Mouse (Mus musculus) limb, embryonic 13.5 days (tissue): ENCODE results near the gene Hpse. TPM values are rescaled to one million over a fixed set of nuclear protein-coding genes. Genes with fewer than 3 reads are reported as not detected.

ENCODE experiments used
- ATAC-seq: fragments of 200-750 bp; cut with Nextera tagmentation; 2 replicates; pipeline ENCODE4 v1.8.0; 2017; ENCODE audit warnings: low read depth, moderate number of reproducible peaks, moderate TSS enrichment; ENCODE audit not compliant: low FRiP score
- H3K27ac ChIP-seq: fragments of 300-500 bp; sonication (generic); 2 replicates; pipeline ENCODE4 v1.5.1; 2015; ENCODE audit warnings: inconsistent platforms, mild to moderate bottlenecking, moderate library complexity
- H3K27me3 ChIP-seq: fragments of 300-500 bp; sonication (generic); 2 replicates; pipeline ENCODE4 v1.6.1; 2015; ENCODE audit warnings: mild to moderate bottlenecking, inconsistent platforms
- H3K36me3 ChIP-seq: fragments of 300-500 bp; sonication (generic); 2 replicates; pipeline ENCODE4 v1.6.1; 2015; ENCODE audit warnings: inconsistent platforms, mild to moderate bottlenecking, moderate library complexity
- H3K4me1 ChIP-seq: fragments of 300-500 bp; sonication (generic); 2 replicates; pipeline ENCODE4 v1.6.1; 2015; ENCODE audit warnings: inconsistent platforms
- H3K4me2 ChIP-seq: fragments of 300-500 bp; sonication (generic); replicated peaks from 2 replicates; pipeline ENCODE4 v1.6.1; 2015; ENCODE audit warnings: inconsistent platforms, mild to moderate bottlenecking, moderate library complexity
- H3K4me3 ChIP-seq: fragments of 300-500 bp; sonication (generic); 2 replicates; pipeline ENCODE4 v1.5.1; 2015; ENCODE audit warnings: moderate library complexity, mild to moderate bottlenecking, inconsistent platforms
- H3K9ac ChIP-seq: fragments of 300-500 bp; sonication (generic); 2 replicates; pipeline ENCODE4 v1.6.1; 2015; ENCODE audit warnings: mild to moderate bottlenecking, inconsistent platforms
- H3K9me3 ChIP-seq: fragments of 300-500 bp; sonication (generic); 2 replicates; pipeline ENCODE4 v1.6.1; 2016; ENCODE audit warnings: inconsistent platforms
- WGBS: fragments of 180-500 bp; shearing (Covaris S2); methylation state at CpG from one replicate; pipeline ENCODE4 v1.1.7; 2015; 5-methylcytosine and 5-hydroxymethylcytosine counted together
- polyA plus RNA-seq: library from polyadenylated mRNA; unstranded; fragments of >200 nt; fragmentation: Nextera tagmentation; extraction: Ambion mirVana; gene quantifications from 2 replicates; pipeline ENCODE4 v1.2.1, GENCODE M21; 2015

Gene Hpse
- polyA plus RNA-seq, 1 experiment from 2014 or later = 4.0 TPM

- no peak overlapping the region for H3K27ac ChIP-seq
- no peaks in the 10 kb centered on the region for H3K9me3 ChIP-seq
- H3K4me2 ChIP-seq = no peak overlapping the region
- H3K4me3 ChIP-seq = no peak overlapping the region
- 65% methylated on average over 10 of the region's 10 CpGs for WGBS
- no peak overlapping the region for H3K9ac ChIP-seq
- no peak for ATAC-seq
- H3K36me3 ChIP-seq = peaks cover 27% of the 10 kb centered on the region
- no peaks in the 10 kb centered on the region for H3K4me1 ChIP-seq
- no peaks in the 10 kb centered on the region for H3K27me3 ChIP-seq
These were observed 68.0 kb downstream of the Hpse start for GRCm38 (mm10) chr5:100651486-100651885.

- 88% methylated on average over 7 of the region's 7 CpGs for WGBS
These were observed 68.5 kb downstream of the Hpse start for GRCm38 (mm10) chr5:100650969-100651368.

GRCm38 (mm10) chr5:100648546-100648945 is 71.0 kb downstream of the Hpse start:
- 45% methylated on average over 5 of the region's 6 CpGs for WGBS
- no peak overlapping the region for H3K9ac ChIP-seq
- no peaks in the 10 kb centered on the region for H3K4me1 ChIP-seq
- H3K9me3 ChIP-seq = no peaks in the 10 kb centered on the region
- no peak overlapping the region for H3K4me3 ChIP-seq
- ATAC-seq = no peak
- no peaks in the 10 kb centered on the region; the same call in 1 of the 2 replicates for H3K36me3 ChIP-seq
- H3K27me3 ChIP-seq = no peaks in the 10 kb centered on the region
- no peak overlapping the region for H3K27ac ChIP-seq
- H3K4me2 ChIP-seq = no peak overlapping the region

More at GRCm38 (mm10) chr5:100650969-100651368, 68.5 kb downstream of the Hpse start:
- H3K9ac ChIP-seq = no peak overlapping the region
- no peaks in the 10 kb centered on the region for H3K4me1 ChIP-seq
- H3K4me2 ChIP-seq = no peak overlapping the region
- no peak overlapping the region for H3K27ac ChIP-seq
- no peak overlapping the region for H3K4me3 ChIP-seq
- H3K36me3 ChIP-seq = peaks cover 22% of the 10 kb centered on the region
- ATAC-seq = no peak
- no peaks in the 10 kb centered on the region for H3K9me3 ChIP-seq
- no peaks in the 10 kb centered on the region for H3K27me3 ChIP-seq

DNA sequence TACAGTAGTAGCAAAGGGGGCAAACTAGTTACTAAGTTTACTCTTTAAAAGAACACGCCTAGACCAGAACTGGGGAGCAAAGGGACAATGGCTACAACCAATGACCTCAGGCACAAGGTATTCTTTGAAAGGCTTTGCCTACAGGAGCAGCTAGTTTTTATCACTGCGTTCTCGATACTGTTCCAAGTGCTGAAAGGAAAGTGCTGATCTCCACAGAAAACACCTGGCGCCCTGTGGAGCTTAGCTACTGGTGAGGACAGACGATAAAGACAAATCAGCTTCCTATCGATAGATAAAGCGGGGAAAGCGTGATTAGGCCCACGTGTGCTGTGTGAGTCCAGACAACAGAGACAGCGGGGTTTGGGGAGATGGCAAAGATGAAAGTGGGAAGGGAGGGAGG is 71.5 kb downstream of the Hpse start:
- Histone ChIP-seq H3K4me1 (no peaks in the 10 kb centered on the region), H3K36me3 (no peaks in the 10 kb centered on the region), H3K9me3 (no peaks in the 10 kb centered on the region), H3K9ac (no peak overlapping the region), H3K4me3 (no peak overlapping the region), H3K4me2 (no peak overlapping the region), H3K27me3 (no peaks in the 10 kb centered on the region), H3K27ac (no peak overlapping the region)
- 66% methylated on average over 10 of the region's 10 CpGs for WGBS
- no peak for ATAC-seq

DNA sequence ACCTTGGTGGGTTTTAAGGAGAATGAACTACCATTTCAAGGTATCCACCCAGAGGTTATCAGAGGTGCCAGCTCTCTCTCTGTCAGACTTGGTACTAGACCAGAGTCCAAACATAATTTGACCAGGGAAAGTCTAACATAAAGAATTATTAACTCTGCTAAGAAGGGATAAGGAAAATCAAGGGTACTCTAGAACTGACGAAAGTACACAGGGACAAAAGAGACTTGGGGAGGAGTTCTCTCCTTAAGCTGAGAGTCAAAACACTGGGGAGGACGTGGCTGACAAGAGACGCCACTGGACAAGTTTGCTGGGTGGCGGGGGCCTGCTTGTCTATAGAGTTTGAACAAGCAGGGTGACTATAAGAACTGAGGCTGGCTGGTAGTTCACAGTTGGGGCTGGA is 73.0 kb downstream of the Hpse start:
- no peak overlapping the region for H3K4me2 ChIP-seq
- no peak overlapping the region for H3K27ac ChIP-seq
- no peak overlapping the region for H3K4me3 ChIP-seq
- no peaks in the 10 kb centered on the region for H3K36me3 ChIP-seq
- no peak for ATAC-seq
- no peaks in the 10 kb centered on the region for H3K27me3 ChIP-seq
- H3K9me3 ChIP-seq = no peaks in the 10 kb centered on the region
- 89% methylated on average over 4 of the region's 4 CpGs for WGBS
- H3K4me1 ChIP-seq = no peaks in the 10 kb centered on the region
- H3K9ac ChIP-seq = no peak overlapping the region

- H3K36me3 ChIP-seq = no peaks in the 10 kb centered on the region
- H3K9ac ChIP-seq = no peak overlapping the region
- no peaks in the 10 kb centered on the region for H3K27me3 ChIP-seq
- H3K27ac ChIP-seq = no peak overlapping the region
- no peaks in the 10 kb centered on the region for H3K9me3 ChIP-seq
- H3K4me3 ChIP-seq = no peak overlapping the region
- WGBS = 78% methylated on average over 7 of the region's 7 CpGs
- ATAC-seq = no peak
- no peak overlapping the region for H3K4me2 ChIP-seq
- no peaks in the 10 kb centered on the region for H3K4me1 ChIP-seq
These were observed 75.5 kb downstream of the Hpse start for GRCm38 (mm10) chr5:100643991-100644535.

DNA sequence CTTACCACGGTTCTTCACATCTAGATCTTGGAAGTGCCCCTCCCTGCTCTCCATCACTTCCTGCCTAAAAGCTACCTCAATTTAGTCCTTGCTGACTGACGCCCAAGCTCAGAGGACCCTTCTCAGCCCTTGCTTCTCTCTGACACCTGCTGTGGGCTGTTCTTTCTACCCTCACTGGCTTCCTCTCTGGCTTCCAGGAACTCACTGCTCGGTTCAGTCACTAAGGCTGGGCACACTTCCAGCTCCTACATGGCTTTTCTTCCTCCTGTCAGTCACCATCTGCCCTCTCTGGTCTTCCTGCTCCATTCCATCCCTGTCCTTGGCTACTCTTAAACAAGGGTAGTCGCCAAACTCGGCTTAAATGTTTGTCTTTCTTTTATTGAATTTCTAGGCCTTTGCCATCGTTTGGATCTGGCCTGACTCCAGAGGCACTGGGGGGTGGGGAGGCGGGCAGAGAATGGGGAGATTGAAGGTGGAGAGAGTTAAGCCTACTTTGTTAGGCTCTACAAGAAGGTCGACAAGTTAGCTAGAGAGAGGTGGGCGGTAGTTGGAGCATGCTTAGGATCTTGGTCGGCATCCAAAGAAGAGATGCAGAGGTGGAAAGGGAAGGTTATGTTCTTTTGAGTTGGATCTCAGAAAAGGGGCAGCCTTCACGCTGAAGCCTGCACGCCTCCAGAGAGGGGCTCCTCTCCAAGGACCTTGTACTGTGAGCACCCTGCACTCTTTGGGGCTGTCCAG is 76.1 kb downstream of the Hpse start:
- ATAC-seq = no peak
- Histone ChIP-seq H3K9ac (no peak overlapping the region), H3K36me3 (no peaks in the 10 kb centered on the region), H3K4me1 (no peaks in the 10 kb centered on the region), H3K27ac (no peak overlapping the region), H3K4me3 (no peak overlapping the region), H3K4me2 (no peak overlapping the region), H3K27me3 (no peaks in the 10 kb centered on the region), H3K9me3 (no peaks in the 10 kb centered on the region)
- 82% methylated on average over 12 of the region's 12 CpGs for WGBS

DNA sequence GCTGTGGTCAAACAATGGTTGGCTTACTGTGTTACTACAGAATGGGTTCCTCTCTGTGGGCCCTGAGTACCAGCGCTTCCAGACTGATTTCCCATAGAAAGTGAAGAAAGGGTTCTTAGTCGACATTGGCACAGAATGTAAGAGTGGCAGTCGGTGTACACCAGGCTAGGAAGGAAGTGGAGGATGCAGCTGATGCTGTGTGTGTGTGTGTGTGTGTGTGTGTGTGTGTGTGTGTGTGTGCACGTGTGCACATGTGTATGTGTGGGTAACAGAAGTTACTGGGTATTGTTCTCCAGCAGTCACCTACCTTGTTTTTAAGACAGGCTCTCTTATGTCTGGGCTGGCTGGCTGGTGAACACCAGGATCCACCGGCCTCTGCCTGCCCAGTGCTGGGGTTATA is 77.2 kb downstream of the Hpse start:
- Histone ChIP-seq H3K4me2 (no peak overlapping the region), H3K9me3 (no peaks in the 10 kb centered on the region), H3K4me3 (no peak overlapping the region), H3K27me3 (no peaks in the 10 kb centered on the region), H3K4me1 (no peaks in the 10 kb centered on the region), H3K36me3 (no peaks in the 10 kb centered on the region), H3K9ac (no peak overlapping the region), H3K27ac (no peak overlapping the region)
- WGBS = 85% methylated on average over 5 of the region's 5 CpGs
- ATAC-seq = no peak

DNA sequence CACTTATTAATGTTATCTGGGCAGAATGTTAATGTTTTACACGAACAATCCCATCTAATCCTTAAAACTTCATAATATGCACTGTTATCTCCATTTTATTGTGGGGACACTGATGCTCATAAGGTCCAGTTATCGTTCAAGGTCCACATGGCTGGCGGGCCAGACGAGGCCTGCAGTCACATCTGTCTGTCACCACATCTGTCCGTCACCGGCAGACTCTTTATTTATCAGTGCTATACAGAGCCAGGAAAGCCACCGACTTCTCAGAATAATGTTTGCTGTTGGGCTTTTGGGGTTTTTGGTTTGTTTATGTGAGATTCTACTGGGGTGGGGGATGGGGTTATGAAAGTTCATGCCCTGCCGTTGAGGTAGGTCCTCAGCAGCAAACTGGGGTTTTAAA is 81.0 kb downstream of the Hpse start:
- no peak overlapping the region for H3K27ac ChIP-seq
- no peaks in the 10 kb centered on the region for H3K4me1 ChIP-seq
- no peak overlapping the region for H3K4me2 ChIP-seq
- 84% methylated on average over 8 of the region's 8 CpGs for WGBS
- no peak overlapping the region for H3K4me3 ChIP-seq
- no peaks in the 10 kb centered on the region for H3K36me3 ChIP-seq
- no peaks in the 10 kb centered on the region for H3K9me3 ChIP-seq
- no peak overlapping the region for H3K9ac ChIP-seq
- no peaks in the 10 kb centered on the region for H3K27me3 ChIP-seq
- ATAC-seq = no peak

GRCm38 (mm10) chr5:100636794-100637544 is 82.5 kb downstream of the Hpse start:
- 75% methylated on average over 8 of the region's 8 CpGs for WGBS

GRCm38 (mm10) chr5:100635908-100636307 is 83.6 kb downstream of the Hpse start:
- 88% methylated on average over 4 of the region's 4 CpGs for WGBS
- Histone ChIP-seq H3K4me1 (no peaks in the 10 kb centered on the region), H3K9me3 (no peaks in the 10 kb centered on the region), H3K9ac (no peak overlapping the region), H3K4me3 (no peak overlapping the region), H3K36me3 (no peaks in the 10 kb centered on the region), H3K27ac (no peak overlapping the region), H3K4me2 (no peak overlapping the region), H3K27me3 (no peaks in the 10 kb centered on the region)
- ATAC-seq = no peak

More at GRCm38 (mm10) chr5:100636794-100637544, 82.5 kb downstream of the Hpse start:
- Histone ChIP-seq H3K27ac (no peak overlapping the region), H3K9me3 (no peaks in the 10 kb centered on the region), H3K4me3 (no peak overlapping the region), H3K4me2 (no peak overlapping the region), H3K9ac (no peak overlapping the region), H3K27me3 (no peaks in the 10 kb centered on the region), H3K4me1 (no peaks in the 10 kb centered on the region), H3K36me3 (no peaks in the 10 kb centered on the region)
- ATAC-seq = no peak

- Histone ChIP-seq H3K4me3 (no peak overlapping the region), H3K9me3 (no peaks in the 10 kb centered on the region), H3K9ac (no peak overlapping the region), H3K27me3 (no peaks in the 10 kb centered on the region), H3K27ac (no peak overlapping the region), H3K4me2 (no peak overlapping the region), H3K36me3 (no peaks in the 10 kb centered on the region), H3K4me1 (no peaks in the 10 kb centered on the region)
- WGBS = 89% methylated on average over 7 of the region's 8 CpGs
- no peak for ATAC-seq
These were observed 84.5 kb downstream of the Hpse start for GRCm38 (mm10) chr5:100634885-100635478.
